11 mouse cellular contexts compared by ENCODE assay signal in genomic region chr5:136821971-136822370, GRCm38 (mm10).
"Had no signal": no experiment of that assay in that cellular context is flagged by ENCODE, and none has a peak within 500 bp of the region (broad histone marks: within the 10 kb centered on the region; RNA-seq: fewer than 3 reads in every experiment).

No protein-coding gene starts in this region.

- DNase-seq: kidney, adult 2 months; kidney, postnatal 25 days; layer of hippocampus, postnatal 36 days; left cerebral cortex, postnatal 4 days; liver, postnatal 0 days; lung, embryonic 14.5 days; midbrain, embryonic 14.5 days; right cerebral cortex, adult 18-20 months; right cerebral cortex, postnatal 14 days; right cerebral cortex, postnatal 4 days; thymus, postnatal 36 days had no signal
